Mouse (Mus musculus) gastrocnemius, adult 2 months (tissue): Measurements from ENCODE around the gene Polr2m. TPM values are rescaled to one million over a fixed set of nuclear protein-coding genes. Genes with fewer than 3 reads are reported as not detected.
"Not testable (repeated sequence)": the region's sequence is repeated elsewhere in the genome, so short reads cannot be mapped to it uniquely, and the experiment has no call there.

Experiments used
- DNase-seq: peaks from one replicate; pipeline ENCODE4 v3.0.0; 2022
- H3K27ac ChIP-seq: fragments of 200-600 bp; 2 replicates; pipeline ENCODE4 v1.8.1; 2022; ENCODE audit warnings: mild to moderate bottlenecking
- H3K4me3 ChIP-seq: fragments of 200-600 bp; 2 replicates; pipeline ENCODE4 v1.8.1; 2022; ENCODE audit warnings: mild to moderate bottlenecking, moderate library complexity
- CTCF ChIP-seq: fragments of 200-600 bp; IDR thresholded peaks from 2 replicates; pipeline ENCODE4 v1.8.1; 2022; ENCODE audit warnings: antibody characterized with exemption, mild to moderate bottlenecking, moderate library complexity
- intact Hi-C: fragments of 180-260 bp; cut with DNase I; formaldehyde crosslinking; loops from one replicate; pipeline ENCODE4 v1.15.1; 2025
- total RNA-seq, 2 experiments: library from RNA; stranded (reverse); gene quantifications; 2 replicates each; pipeline ENCODE4 v1.2.3; 2021

The Polr2m gene
- total RNA-seq, 2 experiments from 2014 or later: 198 to 274 TPM

DNA sequence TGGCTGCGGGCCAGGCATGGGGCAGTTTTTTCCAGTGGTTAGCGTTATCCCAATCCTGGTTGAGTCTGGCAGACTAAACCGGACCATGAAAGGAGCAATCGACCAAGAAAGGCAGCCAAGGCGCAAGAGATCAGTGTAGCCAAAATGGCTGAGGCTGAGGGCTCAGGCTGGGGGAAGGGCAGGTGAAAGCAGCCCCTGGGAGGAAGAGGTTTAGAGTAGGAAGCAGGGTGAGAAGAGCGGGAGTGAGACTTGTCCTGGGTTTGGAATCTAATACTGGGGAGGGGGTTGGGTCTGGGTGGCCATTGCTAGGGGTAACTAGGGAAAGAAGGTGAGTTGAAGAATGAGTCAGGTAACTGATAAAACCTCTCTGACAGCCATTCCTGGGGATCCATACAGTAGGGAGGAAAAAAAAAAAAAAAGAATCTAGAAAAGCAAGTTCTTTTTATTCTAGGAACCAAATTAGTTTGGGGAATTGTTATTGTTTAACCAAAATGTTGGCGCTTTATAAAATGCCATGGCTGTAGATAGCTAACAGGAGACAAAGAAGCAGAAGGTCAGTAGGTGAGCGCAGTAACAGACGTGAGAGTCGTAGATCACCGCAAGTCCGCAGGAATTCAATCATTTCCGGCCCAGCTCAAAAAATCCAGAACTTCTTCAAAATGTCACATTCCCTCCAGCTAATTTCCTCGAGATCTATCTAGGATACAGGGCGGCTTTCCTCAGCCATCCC, 6.7 kb upstream of the Polr2m start:
- TF ChIP-seq CTCF: no peak
- intact Hi-C loops: no loop called here
- no peak for DNase-seq
- H3K27ac ChIP-seq: no peak overlapping the region
- H3K4me3 ChIP-seq: no peak overlapping the region

GRCm38 (mm10) chr9:71490076-71490475, 4.3 kb upstream of the Polr2m start:
- no peak for DNase-seq
- intact Hi-C loops: no loop called here
- H3K4me3 ChIP-seq: no peak overlapping the region
- no peak for TF ChIP-seq CTCF
- no peak overlapping the region for H3K27ac ChIP-seq

GRCm38 (mm10) chr9:71486127-71486526, 392 bp upstream of the Polr2m start:
- TF ChIP-seq CTCF: no peak
- intact Hi-C loops: no loop called here
- Histone ChIP-seq H3K27ac (peak overlapping the region; percentile 100), H3K4me3 (peak overlapping the region; percentile 92)
- no peak for DNase-seq

- intact Hi-C loops: no loop called here
- DNase-seq: no peak
- peak overlapping the region; percentile 92 for H3K4me3 ChIP-seq
- no peak for TF ChIP-seq CTCF
- H3K27ac ChIP-seq: peak overlapping the region; percentile 100
These were observed 762 bp downstream of the Polr2m start for GRCm38 (mm10) chr9:71484871-71485474.

- intact Hi-C loops, H3K27ac ChIP-seq, DNase-seq: not testable (repeated sequence)
- peak overlapping the region; percentile 92; the same call in 1 of the 2 replicates for H3K4me3 ChIP-seq
These were observed 1.9 kb downstream of the Polr2m start for GRCm38 (mm10) chr9:71483872-71484271.

DNA sequence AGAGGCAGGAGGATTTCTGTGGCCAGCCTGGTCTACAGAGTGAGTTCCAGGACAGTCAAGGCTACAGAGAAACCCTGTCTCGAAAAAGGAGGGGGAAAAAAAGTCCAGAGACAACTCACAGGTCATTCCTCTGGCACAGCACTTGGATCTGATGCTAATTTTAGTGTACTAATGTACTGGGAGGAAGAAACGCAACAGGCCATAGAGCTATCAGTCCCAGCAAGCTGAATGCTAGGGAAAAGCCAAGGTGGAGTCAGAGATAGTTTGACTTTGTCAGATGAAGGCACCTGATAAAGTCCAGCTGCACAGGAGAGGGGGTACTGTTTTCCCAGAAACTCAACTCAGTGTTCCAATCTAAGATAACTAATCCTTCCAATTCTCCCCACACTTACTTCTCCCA, 5.4 kb downstream of the Polr2m start:
- intact Hi-C loops: no loop called here
- no peak overlapping the region for H3K27ac ChIP-seq
- no peak for DNase-seq
- TF ChIP-seq CTCF: no peak
- no peak overlapping the region for H3K4me3 ChIP-seq

DNA sequence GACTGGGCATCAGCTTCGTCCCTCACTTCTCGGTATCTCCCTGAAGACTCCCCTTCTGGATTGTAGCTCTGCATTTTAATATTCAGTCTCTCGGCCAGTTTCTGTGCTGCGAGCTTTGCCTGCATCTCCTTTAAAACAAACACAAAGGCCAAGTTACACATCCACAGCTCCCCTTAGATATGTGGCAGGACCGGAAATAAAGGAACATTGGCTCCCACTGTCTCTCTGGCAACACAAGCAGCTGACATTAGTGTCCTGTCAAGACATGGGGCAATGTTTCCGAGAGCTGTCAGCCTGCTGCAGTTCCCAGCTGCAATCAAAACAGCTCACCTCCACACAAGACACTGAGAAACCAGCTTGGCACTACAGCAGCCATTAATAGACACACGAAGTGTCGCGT, 6.3 kb downstream of the Polr2m start:
- Histone ChIP-seq H3K4me3 (no peak overlapping the region), H3K27ac (no peak overlapping the region)
- TF ChIP-seq CTCF: no peak
- DNase-seq: no peak
- intact Hi-C loops: no loop called here

- H3K4me3 ChIP-seq: no peak overlapping the region
- intact Hi-C loops: no loop called here
- DNase-seq: no peak
- no peak for TF ChIP-seq CTCF
- no peak overlapping the region for H3K27ac ChIP-seq
These were observed 7.1 kb downstream of the Polr2m start for GRCm38 (mm10) chr9:71478596-71478995.

GRCm38 (mm10) chr9:71476601-71477000, 9.1 kb downstream of the Polr2m start:
- TF ChIP-seq CTCF: no peak
- Histone ChIP-seq H3K27ac (no peak overlapping the region), H3K4me3 (no peak overlapping the region)
- intact Hi-C loops: no loop called here
- no peak for DNase-seq

DNA sequence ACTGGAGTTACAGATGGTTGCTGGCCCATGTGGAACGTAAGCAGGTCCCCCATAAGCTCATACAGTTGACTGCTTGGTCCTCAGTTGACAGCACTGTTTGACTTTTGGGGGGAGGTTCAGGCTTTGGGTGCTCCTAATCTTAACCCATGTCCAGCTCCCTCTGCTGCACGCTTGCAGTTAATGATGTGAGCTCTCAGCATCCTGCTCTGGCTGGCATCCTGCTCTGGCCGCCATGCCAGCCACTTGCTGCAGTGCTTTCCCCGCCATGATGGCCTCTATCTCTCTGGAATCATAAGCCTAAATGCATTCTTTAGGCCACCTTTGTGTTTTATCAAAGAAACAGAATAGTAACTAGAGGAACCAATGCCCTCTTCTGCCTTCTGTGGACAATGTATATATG, 10.2 kb downstream of the Polr2m start:
- TF ChIP-seq CTCF: no peak
- H3K4me3 ChIP-seq: no peak overlapping the region
- no peak overlapping the region for H3K27ac ChIP-seq
- intact Hi-C loops: no loop called here
- DNase-seq: no peak

- Histone ChIP-seq H3K27ac (no peak overlapping the region), H3K4me3 (no peak overlapping the region)
- no peak for DNase-seq
- TF ChIP-seq CTCF: no peak
- intact Hi-C loops: no loop called here
These were observed 18.3 kb downstream of the Polr2m start for GRCm38 (mm10) chr9:71467434-71467833.

DNA sequence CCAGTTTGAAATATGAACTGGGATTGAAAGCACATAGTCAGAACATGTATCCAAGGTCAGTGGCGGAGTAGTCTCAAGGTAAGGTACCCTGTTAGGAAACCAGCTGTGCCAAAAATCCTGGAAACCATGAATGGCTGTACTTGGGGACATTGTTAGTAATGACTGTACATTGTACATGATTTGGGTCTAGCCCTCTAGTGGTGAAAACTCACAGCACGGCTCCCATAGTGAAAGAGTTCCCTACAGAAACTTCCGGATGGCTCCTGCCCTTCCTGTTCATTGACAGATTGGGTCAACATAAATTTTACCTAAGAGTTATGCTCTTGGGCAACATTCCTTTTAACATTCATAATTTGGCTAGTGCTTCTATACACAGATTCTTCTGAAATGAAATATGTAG, 19.6 kb downstream of the Polr2m start:
- DNase-seq: peak; percentile 18
- Histone ChIP-seq H3K4me3 (no peak overlapping the region), H3K27ac (no peak overlapping the region)
- intact Hi-C loops: no loop called here
- peak; percentile 55 for TF ChIP-seq CTCF

- Histone ChIP-seq H3K27ac (no peak overlapping the region), H3K4me3 (no peak overlapping the region)
- TF ChIP-seq CTCF: no peak
- no peak for DNase-seq
- intact Hi-C loops: no loop called here
These were observed 22.6 kb downstream of the Polr2m start for GRCm38 (mm10) chr9:71463072-71463667.

DNA sequence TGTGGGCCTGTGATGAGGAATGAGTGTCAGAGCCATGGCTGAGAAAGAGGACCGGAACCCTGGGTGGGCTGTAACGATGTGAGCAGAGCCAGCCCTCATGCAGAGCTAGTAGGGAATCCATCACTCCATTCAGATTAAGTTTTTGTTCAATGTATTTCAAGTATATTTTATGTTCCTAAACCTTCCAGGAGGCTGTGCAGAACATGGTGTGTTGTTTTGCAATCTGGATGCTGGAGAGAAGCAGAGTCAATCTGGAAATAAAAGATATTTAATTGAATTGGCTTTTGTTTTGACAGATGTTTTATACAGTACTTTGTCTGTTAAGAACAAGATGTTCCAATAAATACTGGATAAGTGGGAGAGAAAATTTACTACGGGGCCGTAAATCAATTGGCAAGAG, 29.0 kb downstream of the Polr2m start:
- DNase-seq: no peak
- intact Hi-C loops: no loop called here
- TF ChIP-seq CTCF: no peak
- Histone ChIP-seq H3K4me3 (no peak overlapping the region), H3K27ac (no peak overlapping the region)
